In the genomic region with DNA sequence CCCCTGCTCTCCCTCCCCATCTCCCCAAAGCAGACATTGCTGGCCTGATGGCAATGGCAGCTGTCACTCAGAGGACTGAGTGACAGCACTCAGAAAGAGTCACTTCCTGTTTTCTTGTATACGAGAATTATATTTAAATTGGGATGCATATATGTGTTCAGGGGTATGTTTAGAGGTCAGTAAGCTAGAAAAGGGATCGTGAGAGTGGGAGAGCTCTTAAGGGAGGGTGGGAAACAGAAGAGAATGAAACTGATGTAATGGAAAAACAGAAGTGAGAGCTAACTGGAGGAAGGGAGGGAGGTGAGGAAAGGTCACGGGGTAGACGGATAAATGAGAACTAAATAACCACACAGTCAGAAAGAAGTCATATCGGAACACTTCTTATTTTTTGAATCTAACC, we compare ENCODE assay signal across 19 mouse cellular contexts. TPM values are rescaled to one million over a fixed set of nuclear protein-coding genes. Genes with fewer than 3 reads are reported as not detected.
DNase-seq lines count a peak whose midpoint lies in the region; ATAC-seq and TF ChIP-seq lines count a peak whose summit lies in the region.
"Had no signal": no experiment of that assay in that cellular context is flagged by ENCODE, and none has a peak within 500 bp of the region (broad histone marks: within the 10 kb centered on the region; RNA-seq: fewer than 3 reads in every experiment).

No protein-coding gene starts in this region.

- no peaks in the 10 kb centered on the region for H3K27me3 ChIP-seq in liver, embryonic 16.5 days (ENCODE audit: control insufficient read depth, insufficient read depth, low read depth, low read length)
- H3K27me3 ChIP-seq in liver, embryonic 12.5 days (replicated peaks): no peaks in the 10 kb centered on the region
- H3K27me3 ChIP-seq in thymus, adult 2 months (ENCODE audit: control insufficient read depth, insufficient read depth, low read length): no peaks in the 10 kb centered on the region
- no peaks in the 10 kb centered on the region for H3K27me3 ChIP-seq in hindbrain, embryonic 12.5 days
- H3K27me3 ChIP-seq: forebrain, embryonic 15.5 days; neural tube, embryonic 15.5 days had no signal

- H3K27ac ChIP-seq in liver, embryonic 16.5 days (ENCODE audit: low read length): 0 out of 2 replicates have a peak overlapping the region, but pooled peaks have one; percentile 24
- no peak overlapping the region for H3K27ac ChIP-seq in liver, embryonic 12.5 days
- H3K27ac ChIP-seq in brown adipose tissue, adult 24 weeks (replicated peaks; ENCODE audit: low read depth, low read length): peak overlapping the region; percentile 40; the same call in 1 of the 2 replicates
- H3K27ac ChIP-seq in thymus, adult 2 months (ENCODE audit: control insufficient read depth, insufficient read depth, low read length): no peak overlapping the region
- H3K27ac ChIP-seq in hindbrain, embryonic 12.5 days: no peak overlapping the region
- H3K27ac ChIP-seq: forebrain, embryonic 15.5 days; liver, embryonic 14.5 days; neural tube, embryonic 15.5 days had no signal

- WGBS in liver, embryonic 16.5 days (ENCODE audit: insufficient replicate concordance): 39% methylated on average over 5 of the region's 5 CpGs
- WGBS in liver, embryonic 12.5 days (ENCODE audit: insufficient replicate concordance): 55% methylated on average over 5 of the region's 5 CpGs
- WGBS in thymus, adult 2 months: 27% methylated on average over 5 of the region's 5 CpGs
- WGBS in hindbrain, embryonic 12.5 days: 74% methylated on average over 5 of the region's 5 CpGs

- no peak overlapping the region for H3K9ac ChIP-seq in liver, embryonic 16.5 days (ENCODE audit: low read depth, low read length)
- H3K9ac ChIP-seq in liver, embryonic 12.5 days: no peak overlapping the region
- H3K9ac ChIP-seq in hindbrain, embryonic 12.5 days: no peak overlapping the region
- H3K9ac ChIP-seq: forebrain, embryonic 15.5 days; liver, embryonic 14.5 days; neural tube, embryonic 15.5 days had no signal

- H3K4me2 ChIP-seq in liver, embryonic 16.5 days (ENCODE audit: low read depth, low read length): no peak overlapping the region
- no peak overlapping the region for H3K4me2 ChIP-seq in liver, embryonic 12.5 days
- H3K4me2 ChIP-seq in hindbrain, embryonic 12.5 days (replicated peaks): no peak overlapping the region
- H3K4me2 ChIP-seq: forebrain, embryonic 15.5 days; neural tube, embryonic 15.5 days had no signal

- ATAC-seq in liver, embryonic 16.5 days (ENCODE audit: low read depth): no peak
- no peak for ATAC-seq in liver, embryonic 12.5 days
- peak; percentile 71 for ATAC-seq in CD4-positive, CD25-positive, alpha-beta regulatory T cell, adult 4 months
- ATAC-seq in monocyte, adult 5-6 weeks (replicated peaks; ENCODE audit: insufficient number of reproducible peaks, low FRiP score, low TSS enrichment, poor library complexity, severe bottlenecking): peak; percentile 77
- no peak for ATAC-seq in hindbrain, embryonic 12.5 days (ENCODE audit: low FRiP score)
- ATAC-seq: forebrain, embryonic 15.5 days had no signal

- no peaks in the 10 kb centered on the region for H3K9me3 ChIP-seq in liver, embryonic 16.5 days (replicated peaks; ENCODE audit: control insufficient read depth, low read length)
- H3K9me3 ChIP-seq in liver, embryonic 12.5 days (replicated peaks): no peaks in the 10 kb centered on the region
- no peaks in the 10 kb centered on the region for H3K9me3 ChIP-seq in hindbrain, embryonic 12.5 days (replicated peaks)
- H3K9me3 ChIP-seq: forebrain, embryonic 15.5 days; neural tube, embryonic 15.5 days had no signal

- TF ChIP-seq POLR2A in thymus, adult 2 months (IDR thresholded peaks at IDR 0.05; ENCODE audit: control insufficient read depth, extremely low read depth, insufficient read depth, low read length, poor library complexity): no peak

- no peak for TF ChIP-seq CTCF in thymus, adult 2 months (IDR thresholded peaks at IDR 0.05; ENCODE audit: borderline replicate concordance, control insufficient read depth, extremely low read depth, insufficient read depth, low read length, poor library complexity)

- H3K36me3 ChIP-seq in liver, embryonic 16.5 days (ENCODE audit: control insufficient read depth, insufficient read depth): 0 out of 2 replicates have a peak, but pooled peaks cover 2% of the 10 kb centered on the region
- H3K36me3 ChIP-seq in liver, embryonic 12.5 days: peaks cover 23% of the 10 kb centered on the region
- no peaks in the 10 kb centered on the region; the same call in 1 of the 2 replicates for H3K36me3 ChIP-seq in thymus, adult 2 months (ENCODE audit: control insufficient read depth, insufficient read depth, low read length)
- H3K36me3 ChIP-seq in hindbrain, embryonic 12.5 days: peaks cover 17% of the 10 kb centered on the region

- peaks cover 23% of the 10 kb centered on the region for H3K4me1 ChIP-seq in liver, embryonic 16.5 days (ENCODE audit: control insufficient read depth, low read depth, low read length)
- peaks cover 46% of the 10 kb centered on the region for H3K4me1 ChIP-seq in liver, embryonic 12.5 days
- no peaks in the 10 kb centered on the region; the same call in 1 of the 2 replicates for H3K4me1 ChIP-seq in brown adipose tissue, adult 24 weeks (ENCODE audit: control insufficient read depth, insufficient read depth, insufficient read length, low read length)
- peaks cover 8% of the 10 kb centered on the region for H3K4me1 ChIP-seq in thymus, adult 2 months (replicated peaks; ENCODE audit: control insufficient read depth, insufficient read depth, low read length)
- H3K4me1 ChIP-seq in hindbrain, embryonic 12.5 days: peaks cover 5% of the 10 kb centered on the region
- H3K4me1 ChIP-seq: forebrain, embryonic 15.5 days; neural tube, embryonic 15.5 days had no signal

- H3K4me3 ChIP-seq in liver, embryonic 16.5 days (ENCODE audit: low read depth, low read length): no peak overlapping the region
- H3K4me3 ChIP-seq in liver, embryonic 12.5 days: no peak overlapping the region
- no peak overlapping the region for H3K4me3 ChIP-seq in brown adipose tissue, adult 24 weeks (ENCODE audit: insufficient read depth, low read depth, low read length)
- H3K4me3 ChIP-seq in thymus, adult 2 months (ENCODE audit: control insufficient read depth, insufficient read depth, low read length): no peak overlapping the region
- H3K4me3 ChIP-seq in hindbrain, embryonic 12.5 days: no peak overlapping the region
- H3K4me3 ChIP-seq: forebrain, embryonic 15.5 days; neural tube, embryonic 15.5 days had no signal

- DNase-seq in thymus, adult 2 months: no peak
- DNase-seq in frontal cortex, postnatal 25 days (ENCODE audit: low spot score in 2 of 2): no peak
- DNase-seq: adrenal gland, postnatal 36 days; cerebellum, adult 11 months; gastrocnemius, postnatal 36 days; heart, postnatal 10 days; kidney, postnatal 14 days; lung, postnatal 4 days; right cerebral cortex, adult 18-20 months; thymus, adult 18-20 months had no signal

RNA-seq across cellular contexts. Expression of gene Tkt, which starts 31.0 kb away (rescaled TPM):
- 175 and 178 TPM in 2 replicates for polyA plus RNA-seq in liver, embryonic 16.5 days (2015; fragmentation: Nextera tagmentation; extraction: Ambion mirVana)
- polyA plus RNA-seq in liver, embryonic 12.5 days (2016; fragmentation: Nextera tagmentation; extraction: Ambion mirVana): 267 and 280 TPM in 2 replicates
- polyA plus RNA-seq in CD4-positive, CD25-positive, alpha-beta regulatory T cell, adult 4 months (2017; shearing (Covaris generic)): 100 to 1,000 TPM; 231 to 349 TPM
- 6,666 and 7,122 TPM in 2 replicates for polyA plus RNA-seq in brown adipose tissue, adult 24 weeks (2012; ENCODE audit: insufficient read depth, insufficient read length, missing spikeins)
- 278 to 467 TPM (median 383 TPM) in 3 replicates for total RNA-seq in monocyte, adult 5-6 weeks (2017)
- 269 and 361 TPM in 2 replicates for polyA plus RNA-seq in thymus, adult 2 months (2012; rRNA removed)
- 210 and 216 TPM in 2 replicates for polyA plus RNA-seq in hindbrain, embryonic 12.5 days (2016; fragmentation: Nextera tagmentation; extraction: Ambion mirVana)

RNA-seq across cellular contexts. Expression of gene Prkcd, which starts 46.8 kb away (rescaled TPM):
- 16.3 and 16.4 TPM in 2 replicates for polyA plus RNA-seq in liver, embryonic 16.5 days (2015; fragmentation: Nextera tagmentation; extraction: Ambion mirVana)
- 22.9 and 23.1 TPM in 2 replicates for polyA plus RNA-seq in liver, embryonic 12.5 days (2016; fragmentation: Nextera tagmentation; extraction: Ambion mirVana)
- 10 to 100 TPM; 32.5 to 37.2 TPM for polyA plus RNA-seq in CD4-positive, CD25-positive, alpha-beta regulatory T cell, adult 4 months (2017; shearing (Covaris generic))
- polyA plus RNA-seq in brown adipose tissue, adult 24 weeks (2012; ENCODE audit: insufficient read depth, insufficient read length, missing spikeins): 7.1 and 8.4 TPM in 2 replicates
- 610 to 725 TPM (median 637 TPM) in 3 replicates for total RNA-seq in monocyte, adult 5-6 weeks (2017)
- 201 and 214 TPM in 2 replicates for polyA plus RNA-seq in thymus, adult 2 months (2012; rRNA removed)
- 42.3 and 44.2 TPM in 2 replicates for polyA plus RNA-seq in hindbrain, embryonic 12.5 days (2016; fragmentation: Nextera tagmentation; extraction: Ambion mirVana)

Comparison
In these comparisons a context has a peak if more than half of its experiments do, and no peak if none do; other contexts are left out.
1. H3K27ac ChIP-seq: peak in liver, embryonic 16.5 days (single experiment) and brown adipose tissue, adult 24 weeks (single experiment); none in liver, embryonic 12.5 days (single experiment), thymus, adult 2 months (single experiment) and hindbrain, embryonic 12.5 days (single experiment).
2. ATAC-seq: peak in CD4-positive, CD25-positive, alpha-beta regulatory T cell, adult 4 months (single experiment) and monocyte, adult 5-6 weeks (single experiment); none in liver, embryonic 16.5 days (single experiment), liver, embryonic 12.5 days (single experiment) and hindbrain, embryonic 12.5 days (single experiment).
3. RNA of gene Tkt, which starts 31.0 kb away (polyA plus RNA-seq): 6,666 to 7,122 TPM in brown adipose tissue, adult 24 weeks; 231 to 349 TPM in CD4-positive, CD25-positive, alpha-beta regulatory T cell, adult 4 months, 267 to 280 TPM in liver, embryonic 12.5 days, 269 to 361 TPM in thymus, adult 2 months, 210 to 216 TPM in hindbrain, embryonic 12.5 days and 175 to 178 TPM in liver, embryonic 16.5 days; every median in the first group is over 10 times any median in the second.